Mouse (Mus musculus): ENCODE results near the gene Ubox5. TPM values are rescaled to one million over a fixed set of nuclear protein-coding genes. Genes with fewer than 3 reads are reported as not detected.

Gene Ubox5
- total RNA-seq, 2 experiments from 2014 or later, result 8.3 to 15.6 TPM

Other genes with a start within 250 kb of the Ubox5 start
- gene Cpxm1, start 232.5 kb downstream of the Ubox5 start, total RNA-seq (2014; fragmentation: Nextera tagmentation), result 0.30 and 3.3 TPM in 2 replicates
- gene Cpxm1, start 232.5 kb downstream of the Ubox5 start, total RNA-seq (2017), result 4.0 TPM in 1 of 2 replicates, not detected in the other
- gene Gm28372, start 224.8 kb downstream of the Ubox5 start, total RNA-seq (2014; fragmentation: Nextera tagmentation), result not detected in 2 replicates
- gene Gm28372, start 224.8 kb downstream of the Ubox5 start, total RNA-seq (2017), result not detected in 2 replicates
- not detected in 2 replicates for gene 1700020A23Rik, start 224.8 kb downstream of the Ubox5 start, total RNA-seq (2014; fragmentation: Nextera tagmentation)
- not detected in 2 replicates for gene 1700020A23Rik, start 224.8 kb downstream of the Ubox5 start, total RNA-seq (2017)
- not detected in 2 replicates for gene Tmem239, start 223.6 kb downstream of the Ubox5 start, total RNA-seq (2014; fragmentation: Nextera tagmentation)
- not detected in 2 replicates for gene Tmem239, start 223.6 kb downstream of the Ubox5 start, total RNA-seq (2017)
- gene Vps16, start 205.7 kb downstream of the Ubox5 start, total RNA-seq (2014; fragmentation: Nextera tagmentation), result 150 and 199 TPM in 2 replicates
- 123 and 151 TPM in 2 replicates for gene Vps16, start 205.7 kb downstream of the Ubox5 start, total RNA-seq (2017)
- 5.2 and 7.4 TPM in 2 replicates for gene Pced1a, start 205.3 kb downstream of the Ubox5 start, total RNA-seq (2014; fragmentation: Nextera tagmentation)
- 7.2 and 8.2 TPM in 2 replicates for gene Pced1a, start 205.3 kb downstream of the Ubox5 start, total RNA-seq (2017)
- 77.0 and 78.4 TPM in 2 replicates for gene Ptpra, start 179.8 kb downstream of the Ubox5 start, total RNA-seq (2014; fragmentation: Nextera tagmentation)
- gene Ptpra, start 179.8 kb downstream of the Ubox5 start, total RNA-seq (2017), result 159 and 194 TPM in 2 replicates
- 101 and 111 TPM in 2 replicates for gene Mrps26, start 66.3 kb downstream of the Ubox5 start, total RNA-seq (2014; fragmentation: Nextera tagmentation)
- gene Mrps26, start 66.3 kb downstream of the Ubox5 start, total RNA-seq (2017), result 58.3 and 88.6 TPM in 2 replicates
- gene Oxt, start 53.9 kb downstream of the Ubox5 start, total RNA-seq (2014; fragmentation: Nextera tagmentation), result not detected in 2 replicates
- not detected in 2 replicates for gene Oxt, start 53.9 kb downstream of the Ubox5 start, total RNA-seq (2017)
- gene Avp, start 47.5 kb downstream of the Ubox5 start, total RNA-seq (2014; fragmentation: Nextera tagmentation), result not detected in 2 replicates
- gene Avp, start 47.5 kb downstream of the Ubox5 start, total RNA-seq (2017), result not detected in 2 replicates
- 18.1 and 19.7 TPM in 2 replicates for gene Fastkd5, start within 50 bp of the Ubox5 start, total RNA-seq (2014; fragmentation: Nextera tagmentation)
- gene Fastkd5, start within 50 bp of the Ubox5 start, total RNA-seq (2017), result 30.6 and 38.4 TPM in 2 replicates
- gene Lzts3, start 12.8 kb upstream of the Ubox5 start, total RNA-seq (2014; fragmentation: Nextera tagmentation), result 0.79 and 1.2 TPM in 2 replicates
- 0.08 TPM in 1 of 2 replicates, not detected in the other for gene Lzts3, start 12.8 kb upstream of the Ubox5 start, total RNA-seq (2017)
- 103 and 130 TPM in 2 replicates for gene Ddrgk1, start 34.6 kb upstream of the Ubox5 start, total RNA-seq (2014; fragmentation: Nextera tagmentation)
- 63.3 and 66.2 TPM in 2 replicates for gene Ddrgk1, start 34.6 kb upstream of the Ubox5 start, total RNA-seq (2017)
- 67.7 and 103 TPM in 2 replicates for gene Itpa, start 37.6 kb upstream of the Ubox5 start, total RNA-seq (2014; fragmentation: Nextera tagmentation)
- gene Itpa, start 37.6 kb upstream of the Ubox5 start, total RNA-seq (2017), result 80.0 and 86.8 TPM in 2 replicates
- not detected in 2 replicates for gene Slc4a11, start 67.5 kb upstream of the Ubox5 start, total RNA-seq (2014; fragmentation: Nextera tagmentation)
- gene Slc4a11, start 67.5 kb upstream of the Ubox5 start, total RNA-seq (2017), result 0.08 TPM in 1 of 2 replicates, not detected in the other